Mouse (Mus musculus): ENCODE results near the gene Gm20388.

- TF ChIP-seq CTCF (IDR thresholded peaks at IDR 0.05; ENCODE audit: borderline replicate concordance, extremely low read depth, insufficient read depth, insufficient read length) = no peak
- no peak for TF ChIP-seq POLR2A (IDR thresholded peaks at IDR 0.05; ENCODE audit: borderline replicate concordance, extremely low read depth, insufficient read depth, insufficient read length, poor library complexity, severe bottlenecking)
Observed at GRCm38 (mm10) chr8:122243310-122243709, 2332.7 kb downstream of the Gm20388 start.

Measured in brain, embryonic 14.5 days (tissue).